Mouse (Mus musculus): ENCODE measurements at regions not wholly inside any gene's neighbourhood (a gene's known extent, or its start where the extent isn't known, plus 50 kb on each side); places are given as distances from the start of the nearest gene placed in this dataset.

DNA sequence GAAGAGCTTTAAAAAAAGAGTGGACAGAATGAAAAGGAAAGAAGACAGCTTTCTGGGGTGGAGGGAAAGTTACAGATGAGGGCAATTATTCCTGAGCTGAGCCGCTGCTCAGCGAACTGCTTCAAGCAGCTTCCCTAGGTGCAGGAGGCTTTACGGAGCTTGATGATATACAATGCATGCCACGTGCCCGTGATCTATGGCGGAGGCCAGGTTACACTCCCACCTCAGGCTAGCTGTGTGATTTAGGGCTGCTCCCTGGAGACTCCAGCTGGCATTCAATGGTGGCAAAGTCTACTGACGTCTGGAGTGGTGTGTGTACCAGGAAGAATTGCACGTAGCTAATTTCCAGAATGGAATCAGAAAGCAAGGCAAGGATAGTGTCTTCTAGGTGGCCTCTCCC, 383.4 kb downstream of the Cdk5rap2 start:
- no peaks in the 10 kb centered on the region for H3K36me3 ChIP-seq
- no peaks in the 10 kb centered on the region for H3K9me3 ChIP-seq (replicated peaks)
- no peak overlapping the region for H3K9ac ChIP-seq
- 12% methylated on average over 8 of the region's 8 CpGs for WGBS
- H3K27me3 ChIP-seq: peaks cover 51% of the 10 kb centered on the region
- ATAC-seq (replicated peaks; ENCODE audit: low FRiP score): peak; percentile 93
- H3K4me2 ChIP-seq: no peak overlapping the region
- H3K27ac ChIP-seq: no peak overlapping the region
- H3K4me1 ChIP-seq: no peaks in the 10 kb centered on the region; the same call in 1 of the 2 replicates
- no peak overlapping the region for H3K4me3 ChIP-seq (replicated peaks)

DNA sequence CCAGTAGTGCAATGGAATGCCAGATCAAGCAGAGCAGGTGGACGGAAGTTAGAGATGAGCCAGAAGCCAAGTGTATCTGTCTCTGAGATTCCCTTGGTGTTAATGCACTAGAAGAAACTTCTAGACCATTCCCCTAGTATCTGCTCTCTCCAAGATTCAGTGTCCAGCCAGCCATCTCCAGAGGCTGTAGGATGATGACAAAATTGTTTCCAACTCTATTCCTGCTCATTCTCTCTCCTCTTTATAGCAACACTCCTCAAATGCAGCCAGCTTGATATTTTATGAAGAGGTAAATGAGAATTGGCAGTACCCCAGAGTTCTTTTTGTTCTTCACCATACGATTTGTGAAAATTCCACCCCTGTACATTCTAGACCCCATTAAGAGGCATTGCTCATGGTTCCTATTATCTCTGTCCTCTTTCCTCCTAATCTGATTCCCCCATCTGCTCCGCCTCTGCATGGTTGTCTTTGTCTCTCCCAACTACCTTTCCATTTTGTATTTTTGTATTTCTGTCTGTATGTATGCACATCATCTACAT, 385.3 kb downstream of the Cdk5rap2 start:
- Histone ChIP-seq H3K9me3 (replicated peaks) (no peaks in the 10 kb centered on the region), H3K9ac (no peak overlapping the region), H3K27ac (no peak overlapping the region), H3K4me1 (no peaks in the 10 kb centered on the region; the same call in 1 of the 2 replicates), H3K36me3 (no peaks in the 10 kb centered on the region), H3K4me2 (no peak overlapping the region), H3K4me3 (replicated peaks) (no peak overlapping the region), H3K27me3 (peaks cover 40% of the 10 kb centered on the region)
- no peak for ATAC-seq (replicated peaks; ENCODE audit: low FRiP score)
- WGBS: 92% methylated on average over 3 of the region's 3 CpGs

DNA sequence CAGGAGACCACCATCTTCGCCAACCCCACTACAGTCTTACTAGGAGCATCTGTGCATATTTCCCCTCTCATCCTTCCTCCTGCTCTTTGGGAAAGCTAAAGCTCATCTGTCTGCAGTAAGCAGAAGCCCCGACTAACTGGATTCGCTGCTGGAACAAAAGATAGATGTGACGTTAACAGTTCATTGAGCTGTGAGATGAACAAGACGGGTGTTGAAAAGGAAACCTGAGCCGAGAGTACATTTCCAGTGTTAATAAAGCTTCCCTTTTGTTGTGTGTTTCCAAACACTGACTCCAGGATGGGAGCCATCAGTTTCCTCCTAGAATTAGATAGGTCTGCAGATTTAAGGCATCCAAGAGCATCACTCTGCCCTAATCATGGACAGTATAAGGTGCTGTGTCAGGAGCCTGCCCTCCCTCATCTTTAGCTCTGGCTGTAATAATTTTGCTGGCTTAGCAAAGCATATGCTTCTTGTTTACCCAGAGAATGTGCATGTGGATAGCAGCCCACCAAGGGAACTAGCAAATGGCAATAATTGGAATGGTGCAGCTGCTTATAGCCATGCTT, 389.3 kb downstream of the Cdk5rap2 start:
- Histone ChIP-seq H3K27me3 (peaks cover 20% of the 10 kb centered on the region), H3K9me3 (replicated peaks) (no peaks in the 10 kb centered on the region), H3K4me1 (no peaks in the 10 kb centered on the region), H3K27ac (no peak overlapping the region), H3K4me2 (no peak overlapping the region), H3K4me3 (replicated peaks) (no peak overlapping the region), H3K9ac (no peak overlapping the region), H3K36me3 (no peaks in the 10 kb centered on the region)
- 44% methylated on average over 6 of the region's 6 CpGs for WGBS
- ATAC-seq (replicated peaks; ENCODE audit: low FRiP score): peak; percentile 69

DNA sequence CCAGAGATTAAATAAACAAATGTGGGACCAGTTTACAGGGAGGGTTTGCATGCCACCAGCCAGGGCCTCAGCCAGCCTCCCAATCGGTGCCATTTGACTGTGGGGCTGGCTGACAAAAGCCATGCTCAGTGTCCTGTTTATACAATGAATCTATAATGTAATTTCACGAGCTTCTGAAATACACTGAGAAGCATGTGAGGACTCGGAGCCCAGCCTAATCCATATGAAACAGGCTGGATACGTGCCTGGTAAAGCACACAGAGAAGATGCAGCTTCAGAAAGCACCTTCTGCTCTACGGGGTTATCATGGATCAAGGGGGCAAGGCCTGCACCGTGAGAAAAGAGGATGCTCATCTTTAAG, 398.0 kb downstream of the Cdk5rap2 start:
- no peak overlapping the region for H3K4me2 ChIP-seq
- no peaks in the 10 kb centered on the region for H3K4me1 ChIP-seq
- H3K36me3 ChIP-seq: no peaks in the 10 kb centered on the region
- WGBS: 70% methylated on average over 6 of the region's 6 CpGs
- no peak overlapping the region for H3K27ac ChIP-seq
- no peak overlapping the region for H3K4me3 ChIP-seq (replicated peaks)
- no peak for ATAC-seq (replicated peaks; ENCODE audit: low FRiP score)
- no peak overlapping the region for H3K9ac ChIP-seq
- H3K27me3 ChIP-seq: no peaks in the 10 kb centered on the region
- H3K9me3 ChIP-seq (replicated peaks): no peaks in the 10 kb centered on the region

DNA sequence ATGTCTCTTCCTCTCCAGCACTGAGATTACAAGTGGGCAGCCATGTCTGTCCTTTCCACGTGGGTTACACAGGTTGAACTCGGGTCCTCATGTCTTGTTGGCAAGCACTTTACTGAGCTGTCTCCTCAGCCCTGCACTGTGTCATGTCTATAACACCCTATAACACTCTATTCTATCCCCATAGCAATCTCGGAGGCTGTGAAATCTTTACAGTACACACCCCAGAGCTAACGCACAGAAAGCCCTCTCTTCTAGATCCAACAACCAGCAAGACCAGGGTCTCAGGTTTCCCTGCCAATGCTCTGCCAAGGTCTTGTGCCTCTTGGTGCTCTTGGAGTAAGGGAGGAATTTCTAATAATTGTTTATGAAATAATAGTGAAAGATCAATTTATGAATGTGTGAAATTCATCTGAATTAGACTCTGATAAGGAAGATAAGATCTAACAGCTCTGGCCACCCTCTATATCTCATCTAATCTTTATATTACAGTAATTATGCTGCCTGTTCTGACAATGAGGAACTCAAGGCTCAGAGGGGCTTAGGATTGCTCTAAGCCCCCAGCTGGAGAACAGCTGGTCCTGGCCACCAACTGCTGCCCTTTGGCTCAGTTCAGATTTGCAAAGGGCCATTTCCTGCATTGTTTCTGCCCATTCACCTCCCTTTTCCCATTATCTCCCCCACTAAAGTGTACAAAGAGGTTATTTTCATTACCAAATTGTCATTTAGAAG, 398.6 kb downstream of the Cdk5rap2 start:
- no peaks in the 10 kb centered on the region for H3K9me3 ChIP-seq (replicated peaks)
- H3K27me3 ChIP-seq: no peaks in the 10 kb centered on the region
- H3K9ac ChIP-seq: no peak overlapping the region
- H3K4me1 ChIP-seq: no peaks in the 10 kb centered on the region
- H3K4me3 ChIP-seq (replicated peaks): no peak overlapping the region
- H3K36me3 ChIP-seq: no peaks in the 10 kb centered on the region
- no peak overlapping the region for H3K4me2 ChIP-seq
- no peak for ATAC-seq (replicated peaks; ENCODE audit: low FRiP score)
- H3K27ac ChIP-seq: no peak overlapping the region
- 76% methylated on average over 4 of the region's 4 CpGs for WGBS

DNA sequence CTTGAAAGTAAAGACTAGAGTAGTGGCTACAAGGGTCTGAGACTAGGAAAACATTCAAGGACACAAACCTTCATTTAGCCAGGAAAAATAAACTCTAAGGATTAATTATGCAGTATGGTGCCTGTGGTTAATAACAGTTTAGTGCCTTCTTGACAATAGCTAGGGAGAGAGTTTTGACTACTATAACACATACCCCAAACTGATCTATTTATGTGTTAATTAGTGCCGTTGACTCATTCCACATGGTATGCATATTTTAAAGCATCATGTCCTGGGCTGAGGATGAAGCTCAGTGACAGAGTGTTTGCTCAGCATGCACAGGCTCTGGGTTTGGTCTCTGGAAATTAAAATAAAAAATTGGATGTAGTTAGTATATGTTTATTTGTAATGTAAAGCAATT, 399.8 kb downstream of the Cdk5rap2 start:
- H3K4me3 ChIP-seq (replicated peaks): no peak overlapping the region
- no peaks in the 10 kb centered on the region for H3K9me3 ChIP-seq (replicated peaks)
- no peaks in the 10 kb centered on the region for H3K36me3 ChIP-seq
- no peaks in the 10 kb centered on the region for H3K4me1 ChIP-seq
- H3K27me3 ChIP-seq: no peaks in the 10 kb centered on the region
- WGBS: 76% methylated on average over 1 of the region's 1 CpGs
- ATAC-seq (replicated peaks; ENCODE audit: low FRiP score): no peak
- H3K4me2 ChIP-seq: no peak overlapping the region
- no peak overlapping the region for H3K27ac ChIP-seq
- H3K9ac ChIP-seq: no peak overlapping the region

DNA sequence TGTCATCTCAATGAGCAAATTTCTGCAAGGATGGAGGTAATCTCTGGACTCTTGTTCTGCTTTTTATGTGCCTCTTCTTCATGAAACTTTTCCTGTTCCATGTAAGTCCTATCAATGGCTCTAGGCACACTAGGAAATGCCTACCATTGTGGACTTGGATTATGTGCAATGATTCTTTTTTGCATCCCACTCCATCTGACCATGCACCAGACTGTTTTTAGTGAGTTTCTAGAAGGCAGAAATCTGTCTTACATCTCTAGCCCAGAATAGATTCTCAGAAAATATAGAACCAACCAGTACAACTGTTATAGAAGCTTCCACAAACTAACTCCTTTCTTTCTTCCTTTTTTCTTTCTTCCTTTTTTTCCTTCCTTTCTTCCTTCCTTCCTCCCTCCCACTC, 405.3 kb downstream of the Cdk5rap2 start:
- H3K9ac ChIP-seq: no peak overlapping the region
- ATAC-seq (replicated peaks; ENCODE audit: low FRiP score): no peak
- H3K27ac ChIP-seq: no peak overlapping the region
- no peaks in the 10 kb centered on the region for H3K9me3 ChIP-seq (replicated peaks)
- H3K4me2 ChIP-seq: no peak overlapping the region
- no peaks in the 10 kb centered on the region for H3K27me3 ChIP-seq
- no peak overlapping the region for H3K4me3 ChIP-seq (replicated peaks)
- H3K36me3 ChIP-seq: no peaks in the 10 kb centered on the region
- H3K4me1 ChIP-seq: no peaks in the 10 kb centered on the region

DNA sequence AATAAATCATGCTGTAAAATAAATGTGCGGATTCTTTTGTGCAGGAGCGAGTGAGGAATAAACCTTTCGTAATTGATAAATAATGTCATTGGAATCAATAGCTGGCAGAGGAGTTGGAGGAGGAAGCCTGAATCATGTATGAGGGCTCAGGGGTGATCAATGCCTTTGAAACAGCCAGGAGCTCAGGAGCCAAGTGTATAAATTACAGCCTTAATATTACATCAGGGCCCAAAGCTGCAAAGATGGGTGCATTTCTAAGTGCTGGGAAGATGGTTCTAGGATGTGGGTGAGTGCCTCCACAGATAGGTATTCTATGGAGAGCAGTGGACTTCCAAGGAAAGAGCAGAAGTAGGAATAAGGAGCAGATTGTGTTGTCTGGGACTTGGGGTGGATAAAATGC, 417.0 kb downstream of the Cdk5rap2 start:
- H3K4me2 ChIP-seq: no peak overlapping the region
- ATAC-seq (replicated peaks; ENCODE audit: low FRiP score): no peak
- no peaks in the 10 kb centered on the region for H3K9me3 ChIP-seq (replicated peaks)
- no peaks in the 10 kb centered on the region for H3K4me1 ChIP-seq
- H3K4me3 ChIP-seq (replicated peaks): no peak overlapping the region
- no peak overlapping the region for H3K27ac ChIP-seq
- H3K27me3 ChIP-seq: no peaks in the 10 kb centered on the region
- 83% methylated on average over 3 of the region's 3 CpGs for WGBS
- H3K9ac ChIP-seq: no peak overlapping the region
- H3K36me3 ChIP-seq: no peaks in the 10 kb centered on the region

DNA sequence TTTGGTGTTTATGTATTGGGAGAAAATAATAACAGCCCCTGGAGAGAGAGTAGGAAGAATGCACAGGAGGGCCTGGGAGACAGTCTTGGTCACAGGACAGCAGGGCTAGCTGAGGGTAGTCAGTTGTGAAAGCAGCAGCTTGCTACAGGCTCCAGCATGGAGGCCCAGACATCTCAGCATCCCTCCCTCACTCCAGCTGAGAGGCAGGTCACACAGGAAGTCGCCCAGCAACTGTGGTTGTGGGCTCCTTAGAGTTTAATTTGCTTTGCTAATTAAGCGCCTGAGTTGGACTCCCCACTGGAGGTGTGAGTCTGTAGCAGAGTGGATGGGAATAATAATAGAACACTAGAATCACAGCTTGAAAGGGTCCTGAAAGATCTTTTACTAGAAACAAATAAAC, 436.0 kb downstream of the Cdk5rap2 start:
- no peaks in the 10 kb centered on the region for H3K27me3 ChIP-seq
- 49% methylated on average over 2 of the region's 2 CpGs for WGBS
- H3K36me3 ChIP-seq: no peaks in the 10 kb centered on the region
- ATAC-seq (replicated peaks; ENCODE audit: low FRiP score): no peak
- no peaks in the 10 kb centered on the region for H3K9me3 ChIP-seq (replicated peaks)
- H3K9ac ChIP-seq: no peak overlapping the region
- no peak overlapping the region for H3K4me2 ChIP-seq
- H3K4me1 ChIP-seq: no peaks in the 10 kb centered on the region
- no peak overlapping the region for H3K27ac ChIP-seq
- no peak overlapping the region for H3K4me3 ChIP-seq (replicated peaks)

DNA sequence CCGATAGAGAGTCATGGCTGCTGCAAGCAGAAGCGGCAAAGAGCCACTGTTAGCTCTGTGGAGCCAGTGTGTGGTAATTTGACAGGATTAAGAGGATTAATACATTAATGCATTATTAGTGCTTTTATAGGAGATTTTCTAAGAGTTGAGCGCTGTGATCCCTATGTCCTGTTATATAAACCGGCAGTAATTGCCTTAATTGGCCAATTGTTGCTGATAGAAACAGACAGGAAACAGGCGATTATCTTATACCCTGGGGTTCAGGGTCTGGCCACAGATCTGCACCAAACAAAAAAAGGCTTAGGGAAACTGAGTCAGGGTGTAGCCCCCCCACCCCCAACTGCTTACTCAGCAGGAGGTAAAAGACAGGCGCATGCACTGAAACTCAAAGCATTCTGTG, 436.7 kb downstream of the Cdk5rap2 start:
- Histone ChIP-seq H3K36me3 (no peaks in the 10 kb centered on the region), H3K4me3 (replicated peaks) (no peak overlapping the region), H3K4me1 (no peaks in the 10 kb centered on the region), H3K9ac (no peak overlapping the region), H3K27me3 (no peaks in the 10 kb centered on the region), H3K4me2 (no peak overlapping the region), H3K27ac (no peak overlapping the region), H3K9me3 (replicated peaks) (no peaks in the 10 kb centered on the region)
- WGBS: 69% methylated on average over 6 of the region's 6 CpGs
- no peak for ATAC-seq (replicated peaks; ENCODE audit: low FRiP score)

DNA sequence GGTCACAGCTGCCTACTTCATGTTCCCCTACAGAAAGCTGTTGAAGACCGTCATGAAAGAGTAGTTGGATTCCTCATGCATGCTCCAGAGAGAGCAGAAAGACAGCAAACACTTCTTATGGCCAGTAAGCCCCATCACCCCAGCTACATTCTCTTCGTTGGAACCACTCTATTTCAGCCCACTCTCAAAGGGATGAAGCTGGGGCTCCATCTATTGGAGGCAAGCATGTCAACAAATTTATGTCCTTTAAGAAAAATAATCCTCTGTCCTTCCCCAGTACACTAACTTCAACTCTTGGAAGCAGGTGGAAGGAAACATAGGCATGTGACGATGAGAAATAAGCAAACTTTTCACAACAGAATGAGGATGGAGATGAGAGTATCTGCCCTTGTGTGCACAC, 438.5 kb downstream of the Cdk5rap2 start:
- H3K4me1 ChIP-seq: no peaks in the 10 kb centered on the region

DNA sequence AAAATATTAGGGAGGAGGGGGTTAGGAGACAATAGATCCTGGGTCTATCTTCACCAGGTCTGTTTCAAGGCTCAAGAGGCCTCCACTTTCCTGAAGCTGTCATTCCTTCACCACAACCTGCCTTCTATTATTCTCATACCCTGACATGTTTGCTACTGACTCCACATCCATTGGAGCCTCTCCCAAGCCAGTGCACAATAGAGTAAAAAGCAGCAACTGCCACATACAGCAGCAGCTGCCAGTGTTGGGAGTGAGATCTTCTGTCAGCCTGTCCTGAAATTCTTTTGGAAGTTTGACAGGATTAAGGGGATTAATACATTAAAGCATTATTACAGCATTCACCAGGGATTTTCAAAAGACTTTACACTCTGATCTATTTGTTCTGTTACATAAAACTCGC, 441.8 kb downstream of the Cdk5rap2 start:
- no peak for ATAC-seq (replicated peaks; ENCODE audit: low FRiP score)
- no peak overlapping the region for H3K9ac ChIP-seq
- H3K4me2 ChIP-seq: no peak overlapping the region
- H3K27ac ChIP-seq: no peak overlapping the region
- H3K27me3 ChIP-seq: no peaks in the 10 kb centered on the region
- H3K9me3 ChIP-seq (replicated peaks): no peaks in the 10 kb centered on the region
- WGBS: 93% methylated on average over 1 of the region's 1 CpGs
- H3K4me3 ChIP-seq (replicated peaks): no peak overlapping the region
- H3K4me1 ChIP-seq: no peaks in the 10 kb centered on the region
- H3K36me3 ChIP-seq: no peaks in the 10 kb centered on the region

More for the DNA sequence above, 438.5 kb downstream of the Cdk5rap2 start:
- 61% methylated on average over 3 of the region's 3 CpGs for WGBS
- no peaks in the 10 kb centered on the region for H3K36me3 ChIP-seq
- no peak for ATAC-seq (replicated peaks; ENCODE audit: low FRiP score)
- H3K4me3 ChIP-seq (replicated peaks): no peak overlapping the region
- no peak overlapping the region for H3K9ac ChIP-seq
- H3K27ac ChIP-seq: no peak overlapping the region
- no peak overlapping the region for H3K4me2 ChIP-seq
- no peaks in the 10 kb centered on the region for H3K27me3 ChIP-seq
- no peaks in the 10 kb centered on the region for H3K9me3 ChIP-seq (replicated peaks)
